Mouse (Mus musculus): ENCODE results near the gene Il13. TPM values are rescaled to one million over a fixed set of nuclear protein-coding genes. Genes with fewer than 3 reads are reported as not detected.

Gene Il13
- total and polyA plus RNA-seq, 3 experiments, result not detected

GRCm38 (mm10) chr11:53605609-53606008 lies 28.9 kb downstream of the Il13 start (continued):
- no peak for TF ChIP-seq KAT2A (conservative IDR thresholded peaks at IDR 0.05; ENCODE audit: low read depth, low read length)
- no peak for TF ChIP-seq E2F4 (IDR thresholded peaks at IDR 0.05; ENCODE audit: borderline replicate concordance, low read depth, low read length)
- TF ChIP-seq SIN3A (IDR thresholded peaks at IDR 0.05; ENCODE audit: low read length), result peak; percentile 63; the same call in 1 of the 2 replicates
- peak; percentile 80 to 84 for TF ChIP-seq EP300 (IDR thresholded peaks at IDR 0.05; ENCODE audit: low read depth in 1 of 2, low read length in 2 of 2)
- TF ChIP-seq ETS1 (IDR thresholded peaks at IDR 0.05; ENCODE audit: low read depth, low read length), result peak; percentile 90
- TF ChIP-seq SMC3 (IDR thresholded peaks at IDR 0.05; ENCODE audit: low read depth, low read length), result no peak; the same call in 1 of the 2 replicates

- TF ChIP-seq NELFE (IDR thresholded peaks at IDR 0.05; ENCODE audit: low read depth, low read length) (no peak), RAD21 (IDR thresholded peaks at IDR 0.05; ENCODE audit: low read depth, low read length) (peak; percentile 75), EP300 (IDR thresholded peaks at IDR 0.05; ENCODE audit: low read depth in 1 of 2, low read length in 2 of 2) (no peak), MAZ (IDR thresholded peaks at IDR 0.05; ENCODE audit: low read depth, low read length) (no peak), MEF2A (IDR thresholded peaks at IDR 0.05; ENCODE audit: extremely low read depth, insufficient replicate concordance, low read depth, low read length, poor library complexity, severe bottlenecking) (no peak), MXI1 (IDR thresholded peaks at IDR 0.05; ENCODE audit: low read depth, low read length) (no peak), TBP (IDR thresholded peaks at IDR 0.05; ENCODE audit: low read depth, low read length) (no peak; the same call in 1 of the 2 replicates), ZC3H11A (IDR thresholded peaks at IDR 0.05; ENCODE audit: low read depth, low read length) (peak; percentile 65), ZMIZ1 (IDR thresholded peaks at IDR 0.05; ENCODE audit: low read depth, low read length) (no peak), ZNF384 (IDR thresholded peaks at IDR 0.05; ENCODE audit: low read depth, low read length) (no peak), TCF12 (IDR thresholded peaks at IDR 0.05; ENCODE audit: low read depth, low read length) (no peak), POLR2A (IDR thresholded peaks at IDR 0.05; ENCODE audit: control insufficient read depth in 1 of 2, insufficient read depth in 1 of 2, low read depth in 1 of 2, low read length in 2 of 2, poor library complexity in 1 of 2) (no peak), GABPA (IDR thresholded peaks at IDR 0.05; ENCODE audit: low read depth, low read length) (no peak), BHLHE40 (IDR thresholded peaks at IDR 0.05; ENCODE audit: borderline replicate concordance, low read depth, low read length) (no peak), MYB (IDR thresholded peaks at IDR 0.05; ENCODE audit: low read depth, low read length) (no peak), MYC (IDR thresholded peaks at IDR 0.05; ENCODE audit: low read depth, low read length) (no peak), GATA1 (IDR thresholded peaks at IDR 0.05; ENCODE audit: low read depth, low read length) (no peak), NRF1 (IDR thresholded peaks at IDR 0.05; ENCODE audit: insufficient read depth, low read depth, low read length, poor library complexity, severe bottlenecking) (no peak), USF1 (IDR thresholded peaks at IDR 0.05; ENCODE audit: low read depth, low read length) (no peak), CHD2 (IDR thresholded peaks at IDR 0.05; ENCODE audit: low read length) (no peak), SIN3A (IDR thresholded peaks at IDR 0.05; ENCODE audit: low read length) (0 out of 2 replicates have a peak, but pooled peaks have one; percentile 5), UBTF (IDR thresholded peaks at IDR 0.05; ENCODE audit: borderline replicate concordance, insufficient read depth, low read depth, low read length) (0 out of 2 replicates have a peak, but pooled peaks have one; percentile 33), TAL1 (IDR thresholded peaks at IDR 0.05; ENCODE audit: low read length) (no peak), SMC3 (IDR thresholded peaks at IDR 0.05; ENCODE audit: low read depth, low read length) (peak; percentile 78), ETS1 (IDR thresholded peaks at IDR 0.05; ENCODE audit: low read depth, low read length) (no peak), CTCF (IDR thresholded peaks at IDR 0.05 in 2 of 3, conservative IDR thresholded peaks at IDR 0.05 in 1 of 3; ENCODE audit: control insufficient read depth in 1 of 3, insufficient read depth in 1 of 3, low read depth in 2 of 3, low read length in 3 of 3, poor library complexity in 1 of 3, severe bottlenecking in 1 of 3) (peak; percentile 39 to 76 (median 57))
Observed at GRCm38 (mm10) chr11:53604983-53605382, 29.5 kb downstream of the Il13 start.

More at GRCm38 (mm10) chr11:53604983-53605382, 29.5 kb downstream of the Il13 start:
- H3K79me2 ChIP-seq (ENCODE audit: control insufficient read depth, insufficient read depth, low read length, poor library complexity), result no peaks in the 10 kb centered on the region
- peak overlapping the region; percentile 35 for H3K9ac ChIP-seq (ENCODE audit: control insufficient read depth, low read depth, low read length, poor library complexity, severe bottlenecking)
- peak overlapping the region; percentile 75 for H3K27ac ChIP-seq (ENCODE audit: control insufficient read depth, low read depth, low read length)
- peak; percentile 65 for DNase-seq (ENCODE audit: low read depth, low spot score)
- no peaks in the 10 kb centered on the region for H3K9me3 ChIP-seq (replicated peaks; ENCODE audit: insufficient read depth, low read length)
- peaks cover 0 to 17% of the 10 kb centered on the region in 2 experiments; a peak in 2 of 4 replicates for H3K36me3 ChIP-seq (ENCODE audit: control insufficient read depth in 1 of 2, insufficient read depth in 2 of 2, low read length in 2 of 2)
- peaks cover 26 to 28% of the 10 kb centered on the region in 2 experiments for H3K4me1 ChIP-seq (ENCODE audit: control insufficient read depth in 1 of 2, insufficient read depth in 2 of 2, low read length in 2 of 2)
- no peaks in the 10 kb centered on the region for H3K27me3 ChIP-seq (ENCODE audit: control insufficient read depth in 1 of 2, insufficient read depth in 2 of 2, low read length in 2 of 2)
- H3K4me3 ChIP-seq (ENCODE audit: control insufficient read depth in 1 of 2, insufficient read depth in 1 of 2, low read depth in 2 of 2, low read length in 2 of 2), result no peak overlapping the region
